Mouse (Mus musculus) ovary, postnatal 10 days (tissue): ENCODE measurements at regions not wholly inside any gene's neighbourhood (a gene's known extent, or its start where the extent isn't known, plus 50 kb on each side); places are given as distances from the start of the nearest gene placed in this dataset.

Experiments
- DNase-seq: peaks from one replicate; pipeline ENCODE4 v3.0.0; 2022; ENCODE audit warnings: low spot score

DNA sequence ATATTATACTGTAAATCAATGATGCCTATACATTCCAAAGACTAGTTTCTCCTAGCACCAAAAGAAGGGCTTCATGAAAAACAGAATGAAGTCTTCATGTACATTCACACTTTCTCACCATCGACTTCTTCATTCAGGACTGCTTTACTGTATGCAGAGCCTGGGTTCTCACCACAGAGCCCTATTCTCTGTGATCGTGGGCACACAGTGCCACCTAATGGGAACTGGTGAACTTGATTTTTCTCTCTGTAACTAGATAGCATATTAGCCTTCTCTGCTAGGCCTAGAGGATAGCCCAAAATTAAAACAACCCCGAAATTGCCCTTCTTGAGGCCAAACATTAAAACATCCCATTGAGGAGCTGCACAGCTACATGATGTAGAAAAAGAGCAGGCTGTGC, 2458.6 kb upstream of the Gm6569 start:
- no peak for DNase-seq
